Mouse (Mus musculus) layer of hippocampus, adult 9-10 months (tissue): ENCODE measurements around the gene Cela3b.

Experiments used
- DNase-seq: peaks from one replicate; pipeline ENCODE4 v3.0.0; 2022; ENCODE audit warnings: low spot score

The Cela3b gene

DNA sequence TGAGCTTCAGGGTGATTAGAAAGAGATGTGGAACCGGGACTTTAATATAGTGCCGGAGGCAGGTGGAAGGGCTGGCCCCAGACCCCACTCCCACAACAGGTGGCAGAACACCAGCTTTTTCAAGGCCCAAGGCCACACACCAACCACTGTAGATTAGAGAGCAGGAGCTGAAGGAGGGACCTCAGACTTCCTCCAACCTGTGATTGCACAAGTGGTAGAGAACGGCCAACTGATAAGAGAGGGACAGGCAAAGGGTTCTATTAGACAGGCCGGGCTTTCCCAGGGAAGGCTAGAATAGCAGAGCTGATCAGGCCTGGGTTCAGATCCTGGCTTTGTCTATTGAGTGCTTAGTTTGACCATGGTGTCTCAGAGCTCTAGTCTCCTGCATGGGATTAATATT is at the start of gene Cela3b:
TSS of gene Cela3b (minus strand) at position 39 of the 400 bp plus-strand sequence.
- no peak for DNase-seq

DNA sequence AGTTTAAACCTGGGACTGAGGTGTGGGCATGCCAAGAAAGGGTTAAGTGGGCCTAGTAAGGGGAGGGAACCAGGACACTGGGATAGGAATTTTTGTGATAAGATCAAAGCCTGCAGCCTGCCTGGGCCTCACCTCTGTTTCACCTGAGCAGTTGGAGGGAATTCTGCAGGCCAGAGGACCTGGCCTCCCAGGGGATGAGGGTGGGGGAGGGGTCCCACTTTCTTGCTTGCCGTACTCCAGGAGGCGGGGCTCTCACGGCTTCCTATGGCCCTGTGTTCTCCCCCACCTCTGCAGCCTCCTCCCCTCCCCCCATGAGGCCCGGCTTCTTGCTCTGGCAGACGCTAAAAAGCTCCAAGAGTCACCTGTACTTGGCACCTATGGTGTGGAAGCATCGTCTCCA is 49.4 kb upstream of the Cela3b start:
- DNase-seq = no peak

DNA sequence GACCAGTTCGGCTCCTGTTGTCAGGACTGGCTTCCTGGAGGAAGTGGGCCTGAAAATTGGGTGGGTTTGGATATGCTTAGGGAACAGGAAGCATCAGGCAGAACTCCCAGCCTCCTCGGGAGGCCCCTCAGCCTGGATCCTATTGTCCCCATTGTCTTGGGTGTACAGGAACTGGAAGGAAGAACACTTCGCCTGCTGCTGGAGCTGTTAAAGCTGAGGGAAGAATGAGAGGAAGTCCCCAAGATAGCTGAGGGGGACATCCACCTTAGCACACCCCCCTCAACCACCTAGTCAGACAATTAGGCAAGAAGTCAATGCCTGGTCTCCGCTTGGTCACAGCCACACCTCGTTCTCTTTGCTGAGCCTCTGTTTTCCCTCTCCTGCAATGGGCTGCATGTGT is 48.0 kb upstream of the Cela3b start:
- DNase-seq = no peak

DNA sequence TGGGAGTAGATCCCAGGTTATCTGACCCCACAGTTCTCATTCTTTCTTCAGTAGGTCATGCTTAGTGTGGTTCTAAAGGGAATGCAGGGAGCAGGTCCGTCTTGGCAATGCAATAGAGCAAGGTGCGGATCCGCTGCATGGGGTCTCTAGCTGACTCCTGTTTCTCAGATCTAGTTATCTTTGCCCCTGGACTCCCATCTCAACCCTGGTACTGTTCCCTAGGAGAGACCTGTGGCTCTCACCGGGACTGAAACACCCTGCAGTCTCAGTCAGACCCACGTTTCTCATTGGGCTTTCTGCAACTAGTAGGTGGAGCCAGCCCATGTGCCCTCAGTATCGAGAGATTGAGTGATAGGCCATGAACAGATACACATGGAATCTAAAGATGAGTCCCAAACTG is 47.3 kb upstream of the Cela3b start:
- DNase-seq = no peak

DNA sequence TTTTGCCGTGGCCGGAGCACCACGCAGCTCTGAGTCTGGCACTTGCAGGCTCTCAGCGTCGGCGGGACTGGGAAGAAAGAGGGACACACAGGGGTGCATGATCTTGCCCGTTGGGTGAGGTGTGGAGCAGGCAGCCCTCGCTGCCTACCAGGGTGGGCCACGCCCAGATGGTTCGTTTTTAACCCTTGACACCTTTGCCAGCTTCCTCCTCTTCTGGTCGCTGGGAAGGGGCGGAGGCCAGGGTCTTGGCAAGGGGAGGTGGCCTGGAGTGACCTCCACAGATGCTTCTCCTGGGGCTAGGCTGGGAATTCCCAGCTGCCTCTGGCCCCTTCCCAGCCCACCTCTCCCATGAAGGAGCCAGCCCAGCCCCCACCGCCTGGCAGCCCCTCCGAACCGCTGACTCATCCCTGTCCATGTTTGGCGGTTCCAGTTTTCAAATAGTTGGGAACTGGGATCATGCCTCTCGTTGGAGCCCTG is 46.5 kb upstream of the Cela3b start:
- DNase-seq = no peak

DNA sequence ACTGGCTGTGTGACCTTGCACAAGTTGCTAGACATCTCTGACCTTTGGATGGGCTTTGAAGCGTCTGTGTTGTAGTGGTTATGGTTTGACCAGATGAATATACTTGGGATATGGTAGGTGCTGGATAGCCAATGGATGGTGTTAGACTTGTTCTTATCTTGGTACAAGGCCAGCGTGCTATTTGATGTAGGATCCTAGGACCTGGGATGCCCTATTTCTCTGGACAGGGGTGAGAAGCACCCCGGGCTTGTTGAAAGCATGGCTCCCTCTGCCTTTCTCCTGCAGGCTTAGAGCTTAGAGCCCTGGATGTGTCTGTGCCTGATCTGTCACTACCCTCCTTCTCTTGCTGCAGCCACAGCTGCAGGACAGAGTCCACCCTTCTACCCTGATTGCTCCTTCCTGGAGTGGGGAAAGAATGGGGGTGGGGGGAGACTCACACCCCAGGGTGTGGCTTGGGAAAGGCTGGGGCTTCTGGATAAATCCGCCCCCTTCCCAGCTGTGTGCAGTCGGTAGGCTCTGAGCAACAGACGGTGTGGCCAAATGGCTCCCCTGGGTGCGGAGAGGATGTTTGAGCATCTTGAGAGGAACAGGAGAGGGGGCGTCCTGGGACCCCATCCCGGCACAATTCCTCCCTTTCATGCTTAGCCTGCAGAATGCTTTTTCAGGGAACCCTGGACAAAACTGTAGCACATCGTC is 45.9 kb upstream of the Cela3b start:
- DNase-seq = peak; percentile 25

DNA sequence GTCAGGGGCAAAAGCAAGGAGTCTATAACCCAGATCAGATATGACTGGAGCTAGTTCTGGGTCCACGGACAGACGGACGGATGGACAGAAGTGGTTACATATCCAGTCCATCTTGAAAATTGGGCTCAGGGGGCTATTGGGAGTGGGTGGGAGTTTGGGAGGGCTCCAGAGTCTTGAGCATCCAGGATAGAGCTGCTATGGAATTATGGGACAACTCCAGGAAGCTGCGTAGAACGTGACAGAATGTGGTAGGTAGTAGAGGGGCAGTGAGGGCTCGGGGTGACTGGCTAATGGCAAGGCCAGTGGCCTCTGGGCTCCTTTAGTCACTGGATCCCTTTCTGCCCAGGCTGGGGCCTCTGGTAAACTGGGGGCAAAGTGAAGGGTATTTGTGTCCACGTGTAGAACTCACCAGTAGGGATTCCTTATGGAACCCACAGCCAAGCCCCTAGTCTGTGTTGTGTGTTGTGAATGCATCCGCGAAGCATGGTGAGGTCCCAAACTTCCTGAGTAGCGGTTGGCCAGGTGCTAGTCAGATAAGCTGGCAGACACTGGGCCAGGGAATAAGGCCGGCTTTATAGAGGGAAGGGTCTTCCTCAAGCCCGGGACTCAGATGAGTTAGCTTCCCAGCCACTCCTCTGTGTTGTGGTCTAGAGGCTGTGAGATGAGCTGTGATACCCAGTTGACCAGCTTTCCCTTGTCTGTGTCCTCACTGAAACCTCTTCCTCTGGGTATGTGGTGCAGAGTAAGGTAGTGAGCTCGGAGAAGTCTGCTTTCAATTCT is 45.1 kb upstream of the Cela3b start:
- no peak for DNase-seq

DNA sequence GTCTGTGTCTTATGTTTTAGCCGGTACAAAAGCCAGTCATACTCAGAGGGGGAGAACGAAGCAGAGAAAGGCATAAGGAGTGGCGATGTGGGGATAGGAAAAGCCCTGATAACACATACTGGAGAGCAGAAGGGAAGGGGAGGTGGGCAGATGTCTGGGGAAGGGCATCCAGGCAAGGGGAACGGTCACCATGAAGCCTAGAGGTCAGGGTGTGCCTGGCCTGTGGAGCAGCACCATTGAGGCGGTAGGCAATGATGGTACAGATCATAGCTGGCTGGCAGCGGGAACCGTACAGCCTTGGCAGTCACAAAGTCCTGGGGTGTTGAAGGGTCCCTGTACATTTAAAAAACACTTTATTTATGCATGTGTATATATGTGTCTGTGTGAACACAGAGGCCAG is 44.4 kb upstream of the Cela3b start:
- no peak for DNase-seq

DNA sequence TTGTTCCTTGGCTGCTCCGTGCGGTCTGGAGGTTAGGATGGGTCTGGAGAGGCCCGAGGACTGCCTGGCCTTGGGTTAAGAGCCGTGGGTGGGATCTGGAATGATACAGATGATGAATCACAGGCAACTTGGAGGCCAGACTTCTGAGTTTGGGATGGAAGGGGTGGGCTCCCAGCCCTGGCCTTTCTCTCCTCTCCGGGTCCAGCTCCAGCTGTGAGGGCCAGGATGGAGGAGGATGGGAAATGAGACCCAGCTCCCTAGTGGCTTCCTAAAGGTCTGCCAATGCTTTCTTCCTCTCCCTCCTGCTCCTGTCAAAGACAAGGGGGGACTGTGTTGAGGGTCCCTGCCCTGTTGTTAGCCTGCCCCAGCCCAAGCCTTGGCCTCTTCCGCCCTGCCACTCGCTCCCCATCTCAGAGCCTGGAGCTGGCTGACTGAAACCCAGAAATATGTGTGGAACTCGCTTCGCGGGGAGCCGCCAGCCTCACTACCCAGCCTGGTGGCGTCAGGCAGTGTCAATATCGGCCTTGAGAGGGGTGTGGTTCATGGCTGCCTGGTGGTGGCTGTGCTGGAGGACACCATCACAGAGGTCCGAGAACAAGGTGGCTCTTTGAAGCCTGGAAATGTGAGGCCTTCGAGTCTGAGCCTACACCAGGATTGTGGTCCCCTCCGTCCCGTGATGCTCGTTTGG is 43.5 kb upstream of the Cela3b start:
- DNase-seq = no peak

DNA sequence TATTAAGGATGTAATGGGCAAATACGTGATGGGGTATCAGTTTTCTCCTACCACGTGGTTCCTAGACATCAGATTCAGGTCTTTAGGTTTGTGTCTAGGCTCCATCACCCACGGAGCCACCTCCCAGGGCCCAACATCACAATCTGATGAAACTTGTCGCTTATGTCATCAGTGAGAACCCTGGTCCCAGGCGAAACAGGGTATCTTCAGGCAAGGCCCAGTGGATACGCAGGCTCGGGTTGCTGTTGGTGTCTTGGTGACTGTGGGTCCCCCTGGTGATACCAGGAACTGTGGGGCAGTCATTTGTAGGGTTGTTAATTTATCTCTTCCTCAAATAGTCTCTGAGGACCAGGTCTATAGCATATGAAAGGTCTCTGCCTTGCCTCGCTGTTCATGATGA is 42.9 kb upstream of the Cela3b start:
- DNase-seq = no peak

DNA sequence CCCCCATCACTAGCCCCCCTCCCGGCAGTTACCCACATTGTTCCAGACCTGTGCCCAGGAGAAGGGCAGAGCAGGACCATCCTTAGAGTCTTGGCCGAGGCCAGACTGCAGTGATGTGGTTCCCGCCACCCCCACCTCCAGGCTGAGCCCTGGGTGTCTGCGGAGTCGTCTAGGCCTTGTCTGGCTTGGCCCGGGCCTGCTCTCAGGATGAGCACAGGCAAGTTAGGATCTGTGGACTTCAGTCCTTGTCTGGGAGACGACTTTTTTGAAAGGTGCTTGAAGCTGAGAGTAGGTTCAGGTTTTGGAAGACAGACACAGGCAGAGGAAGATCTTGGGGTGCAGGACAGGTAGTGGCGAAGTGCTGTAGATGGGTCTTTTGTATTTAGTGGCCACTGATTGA is 41.0 kb upstream of the Cela3b start:
- DNase-seq = no peak

DNA sequence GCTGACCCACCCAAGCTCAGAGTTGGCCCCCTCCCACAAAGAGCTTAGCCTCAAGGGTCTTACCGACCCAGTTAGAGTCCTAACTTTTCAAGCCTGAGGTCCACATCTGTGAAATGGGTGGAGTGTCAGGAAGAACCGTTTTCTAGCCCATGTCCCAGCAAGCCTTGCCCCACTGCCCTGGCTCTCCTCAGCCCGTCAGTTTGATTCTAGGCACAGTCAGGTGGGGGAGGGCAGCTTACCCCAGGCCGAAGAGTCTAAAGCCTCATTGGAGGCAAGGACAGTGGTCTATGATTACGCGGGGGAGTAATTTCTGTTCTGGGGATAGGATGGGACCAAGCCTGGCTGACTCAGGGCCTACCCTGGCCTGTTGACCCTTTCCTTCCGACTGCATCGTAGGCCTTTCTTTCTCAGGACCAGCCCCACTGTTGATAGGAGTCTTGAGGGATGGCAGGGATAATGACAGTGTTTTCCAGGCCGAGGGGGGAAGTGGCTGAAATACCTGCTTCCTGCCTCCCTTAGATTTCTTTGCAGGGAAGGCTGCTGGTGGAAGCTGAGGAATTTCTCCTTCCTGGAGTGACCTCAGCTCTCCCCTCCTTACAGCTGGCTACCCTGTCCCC is 40.5 kb upstream of the Cela3b start:
- DNase-seq = no peak

DNA sequence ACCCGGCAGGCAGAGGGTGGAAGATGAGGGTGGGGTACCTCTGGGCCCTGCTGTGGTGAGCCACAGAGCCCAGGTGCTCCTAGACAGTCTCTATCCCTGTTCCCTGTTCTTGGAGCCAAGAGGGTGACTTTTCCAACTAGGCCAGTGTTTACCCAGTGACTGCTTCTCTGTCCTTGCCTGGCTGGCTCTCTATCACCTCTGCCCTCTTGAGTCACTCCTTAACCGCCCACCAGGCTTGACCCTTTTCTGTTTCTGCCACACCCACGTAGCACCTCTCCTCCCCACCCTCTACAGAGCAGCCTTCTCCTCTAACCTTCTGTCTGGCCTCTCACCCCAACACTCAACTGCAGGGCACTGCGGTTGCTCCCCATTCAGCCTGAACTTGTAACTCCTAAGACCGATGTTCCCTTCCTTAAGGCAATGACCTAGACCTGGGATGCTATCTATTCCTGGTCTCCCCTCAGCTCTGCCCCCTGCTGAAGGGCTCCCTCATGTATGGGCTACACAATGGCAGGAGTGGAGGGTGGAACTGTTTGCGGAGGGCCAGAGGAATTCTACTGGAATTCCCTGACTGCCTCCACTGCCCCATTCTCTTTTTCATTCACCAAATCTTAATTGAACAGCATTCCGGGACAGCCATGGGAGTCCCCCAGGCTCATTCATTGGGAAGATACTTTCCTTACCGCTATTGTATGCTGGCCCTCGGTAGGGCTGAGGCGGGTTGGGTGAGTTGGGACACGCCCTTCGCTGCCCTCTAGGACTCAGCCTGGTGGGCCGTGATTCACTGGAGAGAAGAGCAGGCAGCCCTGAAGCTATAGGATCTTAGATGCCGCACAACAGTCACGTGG is 39.7 kb upstream of the Cela3b start:
- DNase-seq = no peak

DNA sequence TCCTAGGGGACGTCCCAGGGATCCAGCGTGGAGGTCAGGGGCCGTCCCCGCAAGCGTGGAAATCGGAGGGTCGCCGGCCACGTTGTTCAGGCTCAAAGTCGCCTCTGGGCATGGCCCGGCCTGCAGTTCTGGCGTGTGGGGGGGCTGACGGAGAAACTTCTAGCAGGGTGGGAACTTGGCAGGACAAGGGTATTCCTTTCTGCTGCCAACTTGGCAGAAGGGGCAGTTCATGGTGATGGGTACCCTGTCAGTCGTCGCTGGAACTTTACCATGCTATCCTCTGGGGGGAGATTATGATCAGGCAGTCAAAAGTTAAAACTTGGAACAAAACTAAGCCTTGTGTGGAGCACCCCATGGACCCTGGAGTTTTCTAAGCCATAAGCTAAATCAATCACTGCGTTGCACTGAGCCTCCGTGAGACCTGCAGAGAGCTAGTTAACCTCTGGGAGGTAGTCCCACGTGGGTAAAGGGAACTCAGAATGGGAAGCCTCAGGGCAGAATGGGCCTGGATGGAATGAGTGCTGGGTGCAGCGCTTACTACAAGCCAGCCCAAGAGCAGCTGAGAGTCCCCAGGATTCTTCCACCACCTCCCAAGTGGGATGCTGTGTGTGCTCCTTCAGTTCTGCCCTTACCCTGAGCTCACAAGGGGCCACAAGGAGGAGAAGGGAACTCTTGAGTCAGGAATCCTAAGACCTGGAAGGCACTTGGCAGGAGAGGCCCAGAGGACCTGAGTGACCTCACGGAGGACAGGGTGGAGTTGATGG is 38.9 kb upstream of the Cela3b start:
- no peak for DNase-seq

DNA sequence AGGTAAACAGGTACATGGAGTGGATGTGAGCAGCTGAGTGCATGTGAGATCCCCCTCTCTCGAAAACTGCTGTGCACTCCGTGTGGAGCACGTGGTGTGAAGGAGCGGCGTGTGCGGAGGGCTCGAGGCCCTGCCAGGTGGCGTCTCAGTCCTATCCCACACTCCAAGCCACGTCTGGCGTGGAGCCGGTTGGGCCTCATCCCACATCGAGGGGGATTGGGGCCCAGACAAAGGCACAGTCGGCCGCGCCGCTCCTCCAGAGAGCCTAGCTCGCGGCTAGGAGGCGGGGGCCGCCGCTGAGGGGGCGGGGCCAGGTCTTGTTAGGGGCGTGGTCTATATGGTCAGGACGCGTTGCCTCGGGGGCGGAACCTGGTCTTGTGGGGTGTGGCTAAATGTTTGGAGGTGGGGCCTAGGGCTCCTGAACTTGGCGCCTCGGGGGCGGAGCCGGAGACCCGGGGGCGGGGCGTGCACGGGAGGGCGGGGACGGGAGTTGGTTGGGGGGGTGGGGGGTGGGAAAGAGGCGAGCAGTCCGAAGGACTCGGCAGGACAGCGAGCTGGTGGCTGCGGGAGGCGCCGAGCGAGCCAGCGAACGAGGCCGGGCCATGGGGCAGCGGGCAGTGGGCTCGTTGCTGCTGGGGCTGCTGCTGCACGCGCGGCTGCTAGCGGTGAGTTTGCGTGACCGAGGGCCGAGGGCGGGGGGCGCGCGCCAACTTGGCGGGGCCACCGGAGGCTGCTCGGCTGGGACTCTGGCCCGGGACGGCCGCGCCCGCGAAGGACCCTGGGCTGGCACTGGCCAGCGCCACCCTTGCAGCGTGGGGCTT is 38.1 kb upstream of the Cela3b start, which contains the start of gene Hspg2:
TSS of gene Hspg2 (plus strand) at position 510 of the 821 bp plus-strand sequence.
- peak; percentile 37 for DNase-seq

DNA sequence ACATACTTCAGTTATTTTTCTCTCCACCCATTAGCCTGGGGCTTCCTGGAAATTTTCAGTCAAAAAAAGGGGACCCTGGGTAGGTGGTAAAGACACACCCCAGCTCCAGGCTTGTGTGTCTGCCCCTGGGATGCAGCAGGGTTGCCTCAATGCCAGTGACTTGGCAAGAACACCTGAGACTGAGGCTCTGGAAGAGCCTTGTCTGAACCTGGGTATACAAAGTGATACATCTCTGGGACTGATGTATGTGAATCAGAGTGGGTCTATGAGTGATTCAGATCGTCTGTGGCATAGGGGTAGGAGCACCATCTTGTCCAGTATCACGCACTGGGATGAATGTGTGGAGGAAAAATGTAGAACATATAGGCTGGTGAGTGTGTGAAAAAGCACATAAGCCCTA is 37.2 kb upstream of the Cela3b start:
- DNase-seq = no peak

DNA sequence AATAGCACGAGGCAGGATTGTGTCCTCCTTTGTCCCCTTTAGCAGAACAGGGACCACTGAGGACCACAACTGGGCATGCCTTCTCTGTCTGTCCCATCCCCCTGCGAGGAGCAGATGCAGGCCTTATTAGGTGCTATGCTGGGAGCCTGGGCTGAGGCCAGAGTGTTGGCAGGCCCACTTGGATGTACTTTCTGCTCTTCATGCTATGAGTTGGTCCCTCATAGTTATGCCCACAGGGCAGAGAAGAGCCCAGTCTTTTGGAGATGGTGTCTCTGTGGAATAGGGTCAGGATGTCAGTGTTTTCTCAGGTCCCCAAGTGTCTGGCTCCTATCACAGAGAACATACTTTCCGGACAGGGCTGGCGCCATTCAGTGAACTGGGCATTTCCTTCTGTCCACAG is 36.7 kb upstream of the Cela3b start:
- no peak for DNase-seq

DNA sequence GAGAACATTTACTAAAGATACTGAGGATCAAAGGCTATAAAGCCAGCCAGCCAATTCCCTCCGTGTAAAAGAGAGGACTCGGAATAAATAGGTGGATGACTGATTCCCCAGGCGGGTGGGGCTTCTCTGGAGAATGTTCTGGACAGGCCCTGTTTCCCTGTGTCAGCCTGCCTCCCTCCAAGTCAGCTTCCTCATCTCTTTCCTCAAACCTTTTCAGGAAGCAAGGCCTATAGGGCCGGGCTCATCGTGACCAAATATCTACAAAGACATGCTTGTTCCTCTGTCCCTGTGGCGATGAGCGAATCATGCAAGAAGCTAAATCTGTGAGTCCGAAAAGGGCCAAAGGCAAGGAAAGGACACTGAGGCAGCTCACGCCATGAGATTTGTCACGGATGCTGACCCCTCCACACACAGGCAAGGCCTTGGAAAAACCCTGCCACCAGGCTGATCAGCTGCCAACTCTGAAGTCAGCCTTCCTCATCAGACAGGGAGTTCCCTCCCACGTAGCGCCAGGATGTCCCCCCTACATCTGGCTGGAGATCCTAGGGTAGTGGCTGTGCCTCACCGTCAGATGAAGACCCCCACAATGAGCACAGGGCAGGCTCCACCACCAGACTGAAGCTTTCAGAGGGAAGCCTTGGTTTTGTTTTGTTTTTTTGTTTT is 34.9 kb upstream of the Cela3b start:
- DNase-seq = no peak

DNA sequence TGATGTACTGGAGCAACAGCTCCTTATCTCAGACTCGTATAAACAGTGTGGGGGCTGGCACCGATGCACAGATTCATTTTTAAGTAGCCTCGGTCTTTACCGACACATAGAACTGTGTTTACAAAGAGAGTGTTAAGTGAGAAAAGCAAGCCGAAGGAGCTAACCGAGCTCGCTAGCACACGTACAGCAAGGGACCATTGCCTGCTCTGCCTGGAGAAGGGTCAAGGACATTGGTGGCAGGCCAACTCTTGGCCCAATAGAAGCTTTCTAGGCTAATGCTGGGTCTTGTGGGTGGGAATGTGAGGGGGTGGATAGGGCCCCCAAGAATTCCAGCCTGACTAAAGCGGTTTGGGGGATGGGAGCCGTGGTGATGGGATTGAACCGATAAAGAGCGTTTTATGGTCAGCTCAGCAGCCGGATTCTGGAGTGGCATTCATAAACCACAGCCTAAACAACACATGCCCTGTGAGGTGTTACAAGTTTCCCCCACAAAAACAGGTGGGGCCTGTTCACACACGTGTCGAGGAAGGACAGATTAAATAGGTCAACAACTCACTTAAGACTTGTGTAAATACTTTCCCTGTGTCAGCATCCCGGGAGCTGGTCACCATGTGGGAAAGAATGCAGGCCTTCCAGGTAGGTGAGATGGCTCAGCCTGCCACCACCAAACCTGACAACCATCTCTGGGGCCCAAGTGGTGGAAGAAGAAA is 31.8 kb upstream of the Cela3b start:
- DNase-seq = no peak
